In the genomic region with DNA sequence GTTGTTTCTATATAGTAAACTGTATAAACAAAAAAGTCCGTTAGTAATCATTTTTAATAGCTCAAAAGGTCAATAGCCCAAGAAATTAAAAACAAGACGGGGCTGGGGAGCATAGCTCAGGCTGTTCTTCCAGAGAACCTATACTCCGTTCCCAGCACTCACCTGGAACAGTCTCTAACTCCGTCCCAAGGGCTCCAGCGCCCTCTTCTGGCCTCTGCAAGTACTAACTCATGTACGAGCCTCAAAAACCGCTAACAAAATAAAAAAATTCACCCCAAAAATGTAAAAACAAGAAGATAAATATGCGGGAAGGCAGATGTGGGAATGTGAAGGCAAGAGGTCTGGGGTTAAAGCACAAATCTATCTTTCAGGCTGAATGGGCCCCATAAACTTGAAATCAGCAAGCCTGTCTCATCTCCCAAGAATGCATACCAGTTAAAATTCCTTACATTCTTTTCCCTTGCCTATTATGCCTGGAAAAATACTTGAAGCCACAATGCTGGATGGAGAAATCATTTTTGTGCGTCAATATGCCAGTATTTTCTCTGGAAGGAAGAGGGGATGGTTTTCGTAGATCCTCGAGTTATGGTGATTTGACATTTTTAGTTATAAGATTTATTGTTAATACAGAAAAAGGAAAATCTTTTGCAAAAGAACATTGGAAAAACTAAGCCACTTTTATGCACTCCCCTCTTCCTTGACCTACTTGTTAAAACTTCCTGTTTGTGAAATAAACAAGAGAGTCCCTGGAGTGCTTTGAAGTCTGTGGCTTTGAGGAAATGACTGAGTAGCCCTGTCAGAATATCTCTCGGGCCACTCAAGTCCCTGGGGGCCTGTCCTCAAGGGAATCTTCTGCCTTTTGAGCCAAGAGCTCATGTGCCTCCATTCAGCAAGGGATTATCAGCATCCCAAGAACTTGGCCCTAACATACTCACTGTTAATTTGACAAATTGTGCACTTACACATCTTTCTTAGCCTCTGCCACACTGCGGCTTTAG, we compare ENCODE assay signal across 9 mouse cellular contexts.
DNase-seq lines count a peak whose midpoint lies in the region; ATAC-seq lines count a peak whose summit lies in the region.
"Had no signal": no experiment of that assay in that cellular context is flagged by ENCODE, and none has a peak within 500 bp of the region (broad histone marks: within the 10 kb centered on the region; RNA-seq: fewer than 3 reads in every experiment).

No protein-coding gene starts in this region.

- ATAC-seq in granulocyte monocyte progenitor cell, adult 5-6 weeks (replicated peaks; ENCODE audit: poor library complexity, severe bottlenecking), result no peak

- peak; percentile 44 for DNase-seq in adrenal gland, adult 2 months
- no peak for DNase-seq in adrenal gland, adult 8-10 months
- peak; percentile 93 for DNase-seq in Muller cell, postnatal 12 days (ENCODE audit: inconsistent ontology term)
- DNase-seq in heart, adult 8-10 months (ENCODE audit: low spot score), result peak; percentile 69
- DNase-seq in kidney, postnatal 36 days, result peak; percentile 68 to 72
- no peak for DNase-seq in cerebellum, postnatal 4 days (ENCODE audit: low spot score in 2 of 2)
- no peak for DNase-seq in right cerebral cortex, postnatal 4 days
- DNase-seq: thymus, postnatal 25 days had no signal

Comparison
In these comparisons a context has a peak if more than half of its experiments do, and no peak if none do; other contexts are left out.
1. DNase-seq: peak in adrenal gland, adult 2 months (single experiment), Muller cell, postnatal 12 days (single experiment), heart, adult 8-10 months (single experiment) and kidney, postnatal 36 days (2 of 2); none in adrenal gland, adult 8-10 months (single experiment), cerebellum, postnatal 4 days (0 of 2) and right cerebral cortex, postnatal 4 days (single experiment).